Mouse (Mus musculus): ENCODE measurements around the gene Tgfbr3.
"Not testable (repeated sequence)": the region's sequence is repeated elsewhere in the genome, so short reads cannot be mapped to it uniquely, and the experiment has no call there.

The Tgfbr3 gene

DNA sequence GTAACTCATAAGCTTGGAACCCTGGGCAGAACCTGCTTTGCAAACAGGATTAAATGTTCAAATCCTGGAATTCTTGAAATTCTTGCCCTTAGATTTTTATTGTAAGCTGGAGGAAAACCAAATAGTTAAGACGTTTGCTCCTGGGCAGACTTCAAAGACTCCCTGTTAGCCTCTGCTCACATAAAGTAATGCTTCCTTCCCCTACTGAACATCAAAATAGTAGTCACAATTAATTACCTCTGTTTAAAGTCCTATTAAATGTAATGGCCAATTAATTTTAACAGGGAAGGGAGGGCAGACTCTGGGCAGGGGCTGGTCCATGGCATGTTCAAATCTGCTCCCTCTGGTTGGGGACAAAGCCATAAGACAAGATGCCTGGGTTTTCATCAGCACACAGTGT is 49.2 kb downstream of the Tgfbr3 start:
- DNase-seq (ENCODE audit: low read depth, low spot score): no peak

DNA sequence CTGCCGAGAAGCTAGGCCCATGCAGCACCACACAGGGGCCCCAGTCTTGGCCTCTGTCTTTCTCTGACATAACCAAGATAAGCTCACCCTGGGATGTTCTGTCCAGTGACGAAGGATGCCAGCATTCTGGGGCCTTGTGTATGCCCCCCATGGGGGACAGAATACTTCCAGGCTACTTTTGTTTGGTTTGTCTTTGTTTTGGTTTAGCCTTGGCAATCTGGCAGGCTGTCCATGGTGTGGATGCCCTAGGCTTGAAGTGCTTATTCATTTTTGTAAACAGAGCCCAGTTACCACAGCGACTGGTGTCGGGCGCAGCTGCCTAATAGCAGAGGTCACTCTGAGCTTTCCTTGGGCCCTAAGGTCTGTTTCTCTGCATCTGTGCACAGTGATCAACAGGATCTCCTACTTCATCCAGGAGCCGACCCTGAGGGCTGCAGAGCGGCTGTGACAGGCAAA is 51.4 kb downstream of the Tgfbr3 start:
- DNase-seq (ENCODE audit: low read depth, low spot score): no peak

GRCm38 (mm10) chr5:107236975-107237374 is 52.5 kb downstream of the Tgfbr3 start:
- no peak for DNase-seq (ENCODE audit: low read depth, low spot score)

DNA sequence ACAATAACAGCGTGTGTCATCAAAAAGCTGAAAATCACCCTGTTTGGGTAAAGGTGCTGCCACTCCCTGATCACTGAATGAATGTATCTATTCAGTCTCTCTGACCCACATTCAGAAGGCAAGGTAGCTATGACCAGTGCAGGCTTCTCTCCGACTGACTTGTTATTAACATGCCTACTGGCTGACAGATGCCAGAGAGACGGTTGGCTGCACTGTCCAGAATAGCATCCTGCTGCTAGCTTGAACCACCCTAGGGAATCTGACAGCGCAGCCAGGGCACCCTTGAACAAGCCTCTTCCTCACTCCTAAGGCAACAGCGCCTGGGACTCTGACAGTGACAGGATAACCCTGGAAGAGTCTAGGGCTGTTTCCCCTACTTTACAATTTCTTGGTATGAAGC is 53.4 kb downstream of the Tgfbr3 start:
- DNase-seq (ENCODE audit: low read depth, low spot score): no peak

DNA sequence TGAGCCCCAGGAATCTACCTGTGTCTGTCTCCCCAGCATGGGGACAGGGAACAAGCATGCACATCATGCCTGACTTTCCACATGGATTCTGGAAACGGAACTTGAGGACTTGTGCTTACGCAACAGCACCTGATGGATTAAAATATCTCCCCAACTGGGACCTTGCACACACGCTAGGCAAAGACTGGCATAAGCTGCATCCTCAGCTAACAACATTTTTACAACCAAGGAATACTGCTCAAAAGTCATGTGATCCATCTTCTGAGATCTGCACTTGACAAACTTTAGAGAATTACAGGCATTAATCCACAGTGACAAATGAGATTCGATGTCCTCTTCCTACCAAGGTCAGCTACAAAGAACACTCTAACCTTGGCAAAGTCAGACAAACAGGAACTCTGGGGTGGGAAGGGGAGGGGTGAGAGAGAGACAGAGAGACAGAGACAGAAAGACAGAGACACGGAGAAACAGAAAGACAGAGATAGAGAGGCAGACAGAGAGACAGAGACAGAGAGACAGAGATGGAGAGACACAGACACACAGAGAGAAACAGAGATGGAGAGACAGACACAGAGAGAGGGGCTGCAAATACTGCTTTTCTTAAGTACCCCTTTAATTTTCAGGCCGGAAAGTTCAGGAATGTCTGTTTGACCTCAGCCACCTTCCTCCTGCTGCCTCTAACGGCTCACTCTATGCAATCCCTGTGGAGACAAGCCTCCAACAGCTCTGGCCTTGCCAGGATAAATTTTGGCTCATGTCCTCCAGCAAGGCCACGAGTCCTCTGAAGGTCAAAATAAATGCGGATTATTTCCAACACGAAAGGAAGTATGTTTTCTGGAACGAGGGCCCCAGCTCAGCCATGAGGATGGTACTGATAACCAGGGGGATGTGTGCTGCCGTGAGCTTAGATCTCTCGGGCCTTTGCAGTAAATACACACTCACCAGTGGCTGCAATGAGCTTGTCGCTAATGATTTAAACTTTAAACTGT is 55.8 kb downstream of the Tgfbr3 start:
- no peak for DNase-seq (ENCODE audit: low read depth, low spot score)

GRCm38 (mm10) chr5:107230189-107230588 is 59.2 kb downstream of the Tgfbr3 start:
- no peak for DNase-seq (ENCODE audit: low read depth, low spot score)

DNA sequence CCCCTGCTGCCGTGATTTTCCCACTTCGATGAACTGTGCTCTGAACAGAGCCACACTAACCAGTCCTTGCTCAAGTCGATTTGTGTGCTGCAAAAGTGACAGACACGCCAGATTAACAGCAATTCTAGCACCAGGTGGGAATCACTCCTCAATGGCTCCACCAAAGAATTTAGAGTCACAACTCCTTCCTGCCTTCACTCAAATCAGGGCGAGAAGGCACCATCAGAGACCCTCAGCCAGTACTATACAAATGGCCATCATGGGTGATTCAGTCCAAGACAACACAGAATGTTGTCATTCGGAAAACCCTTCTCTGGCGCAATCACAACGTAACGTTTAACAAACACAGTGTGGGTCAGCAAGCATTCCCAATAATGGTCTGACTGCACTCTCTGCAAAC is 60.4 kb downstream of the Tgfbr3 start:
- DNase-seq (ENCODE audit: low read depth, low spot score): no peak

- DNase-seq (ENCODE audit: low read depth, low spot score): no peak
These were observed 61.8 kb downstream of the Tgfbr3 start for GRCm38 (mm10) chr5:107227580-107227979.

- DNase-seq (ENCODE audit: low read depth, low spot score): no peak
These were observed 64.5 kb downstream of the Tgfbr3 start for GRCm38 (mm10) chr5:107224820-107225417.

DNA sequence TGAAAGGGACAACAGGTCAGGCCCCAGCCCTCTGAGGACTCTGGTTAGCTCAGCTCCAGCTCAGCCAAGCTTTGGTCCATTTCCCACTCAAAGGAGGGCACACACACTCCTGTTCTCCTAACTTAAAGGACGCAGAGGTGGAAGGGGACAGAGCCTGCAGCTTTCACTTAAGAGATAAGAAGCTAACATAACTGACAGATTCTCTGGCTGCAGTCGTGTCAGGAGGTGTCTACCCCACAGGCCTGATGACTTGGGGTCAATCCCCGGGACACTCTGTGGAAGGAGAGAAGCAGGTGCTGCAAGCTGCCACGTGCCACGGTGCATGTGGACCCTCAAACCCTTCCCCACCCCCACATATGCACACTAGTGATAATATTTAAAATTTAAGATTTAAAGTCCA is 65.3 kb downstream of the Tgfbr3 start:
- DNase-seq (ENCODE audit: low read depth, low spot score): no peak

DNA sequence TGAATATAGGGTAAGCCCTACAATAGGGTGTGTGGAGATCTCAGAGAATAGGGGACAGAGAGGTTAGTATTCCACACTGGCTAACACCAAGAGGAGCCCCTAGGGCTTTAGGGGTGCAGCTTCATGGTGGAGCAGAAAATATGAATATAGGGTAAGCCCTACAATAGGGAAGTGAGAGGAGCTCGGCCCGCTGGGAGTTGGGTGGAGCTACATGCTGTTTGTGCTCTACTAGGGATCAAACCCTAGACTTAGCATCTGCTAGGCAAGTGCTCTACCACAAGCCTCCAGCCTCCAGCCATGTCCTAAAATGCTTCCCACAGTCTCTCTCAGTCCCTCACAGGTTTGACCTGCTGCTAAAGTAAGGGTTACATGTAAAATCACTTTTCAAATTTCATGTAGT is 65.9 kb downstream of the Tgfbr3 start:
- DNase-seq (ENCODE audit: low read depth, low spot score): not testable (repeated sequence)

- no peak for DNase-seq (ENCODE audit: low read depth, low spot score)
These were observed 66.4 kb downstream of the Tgfbr3 start for GRCm38 (mm10) chr5:107223029-107223428.

- no peak for DNase-seq (ENCODE audit: low read depth, low spot score)
These were observed 66.8 kb downstream of the Tgfbr3 start for GRCm38 (mm10) chr5:107222670-107223005.

DNA sequence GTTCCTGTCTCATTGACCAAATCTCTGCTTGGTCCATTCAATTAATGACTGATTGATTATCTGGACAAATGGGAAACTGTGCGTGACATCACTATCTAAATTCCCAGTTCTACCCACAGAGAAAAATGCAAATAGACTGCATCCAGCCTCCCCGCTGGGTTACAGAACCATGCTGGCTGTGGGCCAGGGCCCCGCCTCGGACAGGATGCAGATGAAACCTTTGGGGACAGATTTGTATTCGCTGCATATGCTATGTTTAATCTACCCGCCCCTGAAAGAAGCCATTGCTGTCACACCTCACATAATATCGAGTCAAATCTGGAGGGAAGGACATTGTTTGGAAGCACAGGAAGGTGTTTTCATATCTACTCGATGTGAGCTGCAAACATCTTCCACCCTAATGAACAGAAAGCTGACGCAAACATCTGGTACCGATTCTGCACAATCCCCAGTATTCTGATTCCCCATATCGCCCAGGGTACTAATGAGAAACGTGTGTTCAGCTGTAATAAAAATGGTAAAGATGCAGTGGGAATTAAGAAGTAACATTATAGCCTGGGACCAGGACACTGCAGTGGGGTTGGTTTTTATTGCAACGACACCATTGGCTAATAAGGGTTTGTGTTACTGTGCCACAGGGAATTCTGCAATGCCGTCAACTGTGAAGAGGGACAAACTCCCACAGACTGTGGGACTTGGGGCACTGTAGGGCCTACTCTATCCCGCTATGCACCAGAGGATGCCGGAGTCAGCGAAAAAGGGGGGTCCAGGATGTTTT is 67.3 kb downstream of the Tgfbr3 start:
- peak; percentile 36 for DNase-seq (ENCODE audit: low read depth, low spot score)

GRCm38 (mm10) chr5:107220936-107221335 is 68.5 kb downstream of the Tgfbr3 start:
- DNase-seq (ENCODE audit: low read depth, low spot score): no peak

GRCm38 (mm10) chr5:107219883-107220282 is 69.5 kb downstream of the Tgfbr3 start:
- peak; percentile 43 for DNase-seq (ENCODE audit: low read depth, low spot score)

DNA sequence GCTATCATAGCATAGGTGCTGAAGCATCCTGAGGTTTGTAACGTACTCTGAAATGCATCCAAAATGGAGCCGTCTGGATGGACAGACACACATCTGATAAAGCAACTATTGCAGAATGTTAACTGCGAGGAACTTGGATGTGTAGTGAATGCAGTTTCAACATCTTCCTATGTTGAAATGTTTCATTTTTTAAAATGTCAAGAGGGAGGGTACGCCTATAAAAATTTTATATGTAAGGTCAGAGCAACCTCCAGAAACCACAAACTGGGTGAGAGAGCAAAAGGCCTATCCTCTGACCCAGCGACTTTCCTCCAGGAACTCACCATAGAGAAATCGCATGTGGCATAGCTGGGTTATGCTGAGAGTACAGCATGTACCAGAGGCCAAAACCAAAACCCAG is 70.1 kb downstream of the Tgfbr3 start:
- DNase-seq (ENCODE audit: low read depth, low spot score): peak; percentile 48

DNA sequence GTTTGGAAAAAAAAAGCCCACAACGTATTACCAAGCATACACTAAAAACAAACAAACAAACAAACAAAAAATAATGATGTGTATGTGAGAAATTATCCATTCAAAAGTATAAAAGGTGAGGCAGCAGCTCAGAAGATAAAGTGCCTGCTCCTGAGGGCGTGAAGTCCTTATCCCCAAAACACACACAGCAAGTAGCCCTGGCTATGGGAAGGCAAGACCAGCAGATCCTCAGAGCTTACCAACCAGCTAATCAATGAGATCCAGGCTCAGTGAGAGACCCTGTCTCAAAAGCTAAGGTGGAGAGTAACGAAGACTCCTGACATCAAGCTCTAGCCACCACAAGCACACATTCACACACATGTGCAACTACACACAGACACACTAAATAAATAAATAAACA is 70.8 kb downstream of the Tgfbr3 start:
- no peak for DNase-seq (ENCODE audit: low read depth, low spot score)

- DNase-seq (ENCODE audit: low read depth, low spot score): no peak
These were observed 72.3 kb downstream of the Tgfbr3 start for GRCm38 (mm10) chr5:107217139-107217538.

GRCm38 (mm10) chr5:107213373-107214132 is 75.9 kb downstream of the Tgfbr3 start:
- DNase-seq (ENCODE audit: low read depth, low spot score): peak; percentile 79

DNA sequence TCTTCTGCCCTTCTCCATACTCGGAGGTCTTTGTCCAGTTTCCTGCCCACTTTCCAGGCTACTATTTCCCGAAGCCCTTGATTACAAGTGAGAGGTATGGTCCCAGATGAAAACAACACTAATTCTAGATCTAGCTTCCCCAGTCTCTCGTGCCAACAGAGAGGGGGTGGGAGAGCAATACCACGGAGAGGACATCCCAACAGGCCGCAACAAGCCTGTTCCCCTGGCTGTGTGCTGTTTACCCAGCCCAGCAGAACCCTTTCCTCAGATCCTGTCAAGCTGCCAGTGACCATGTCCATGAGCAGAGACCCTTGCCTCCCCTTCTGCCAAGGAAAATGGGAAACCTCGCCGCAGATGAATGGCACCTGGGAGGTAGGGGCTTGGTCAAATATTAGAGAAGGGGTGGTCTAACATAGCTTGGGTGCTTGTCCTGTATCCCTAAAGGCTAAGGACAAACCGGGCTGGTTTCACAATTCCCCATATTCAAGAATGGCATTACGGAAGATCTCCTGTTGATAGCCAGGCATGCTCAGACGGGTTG is 77.5 kb downstream of the Tgfbr3 start:
- DNase-seq (ENCODE audit: low read depth, low spot score): no peak
